Mouse (Mus musculus): ENCODE measurements around the gene Eef2. TPM values are rescaled to one million over a fixed set of nuclear protein-coding genes. Genes with fewer than 3 reads are reported as not detected.
"Not testable (repeated sequence)": the region's sequence is repeated elsewhere in the genome, so short reads cannot be mapped to it uniquely, and the experiment has no call there.

Gene Eef2
- polyA plus RNA-seq, 1 experiment from 2014 or later, result 493 TPM

DNA sequence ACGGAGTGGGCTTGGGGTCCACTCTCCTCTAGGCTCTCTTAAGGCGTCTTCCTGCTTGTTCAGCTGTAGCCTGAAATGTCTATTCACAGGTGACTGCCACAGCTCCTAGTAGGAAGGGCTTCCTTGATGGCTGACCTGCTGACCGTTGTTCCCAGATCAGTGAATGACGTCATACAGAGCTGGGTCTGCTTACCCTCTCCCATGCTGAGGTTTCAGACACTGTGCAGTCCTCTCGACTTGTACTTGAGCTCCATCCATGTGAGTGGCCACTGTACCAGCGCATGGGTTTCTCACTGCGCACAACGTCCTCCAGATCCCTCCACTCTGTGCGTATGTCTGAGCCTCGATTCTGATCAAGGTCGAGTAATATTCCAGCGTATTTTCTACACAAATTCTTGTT is 23.8 kb upstream of the Eef2 start:
- Histone ChIP-seq H3K9ac (replicated peaks) (no peak overlapping the region), H3K4me2 (no peak overlapping the region), H3K27ac (replicated peaks) (no peak overlapping the region), H3K4me3 (replicated peaks) (no peak overlapping the region), H3K9me3 (replicated peaks) (no peaks in the 10 kb centered on the region), H3K27me3 (replicated peaks) (no peaks in the 10 kb centered on the region), H3K36me3 (peaks cover 79% of the 10 kb centered on the region), H3K4me1 (no peaks in the 10 kb centered on the region)
- no peak for ATAC-seq (ENCODE audit: low FRiP score)
- 80% methylated on average over 12 of the region's 12 CpGs for WGBS

DNA sequence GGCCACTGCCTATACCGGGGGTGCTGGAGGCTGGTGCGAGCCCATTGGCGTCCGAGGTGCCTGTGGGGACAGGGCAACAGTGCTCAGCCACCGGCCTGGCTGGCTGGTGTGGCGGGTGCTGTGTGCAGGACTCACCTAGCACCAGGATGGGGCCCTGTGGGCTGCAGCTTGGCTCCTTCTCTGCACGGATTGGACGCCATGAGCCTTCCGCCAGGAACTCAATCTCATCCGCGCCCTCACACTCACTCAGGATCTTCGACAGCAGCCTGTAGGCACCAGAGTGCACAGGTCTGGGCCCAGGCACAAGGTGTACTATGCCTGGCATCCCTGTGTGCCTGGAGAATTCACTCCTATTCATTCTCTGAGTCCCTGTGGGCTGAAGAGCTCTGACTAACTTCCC is 22.1 kb upstream of the Eef2 start:
- no peak for ATAC-seq (ENCODE audit: low FRiP score)
- no peaks in the 10 kb centered on the region for H3K27me3 ChIP-seq (replicated peaks)
- no peak overlapping the region for H3K27ac ChIP-seq (replicated peaks)
- H3K4me3 ChIP-seq (replicated peaks), result no peak overlapping the region
- no peaks in the 10 kb centered on the region for H3K9me3 ChIP-seq (replicated peaks)
- no peak overlapping the region for H3K9ac ChIP-seq (replicated peaks)
- H3K36me3 ChIP-seq, result peaks cover 76% of the 10 kb centered on the region
- H3K4me1 ChIP-seq, result 0 out of 2 replicates have a peak, but pooled peaks cover 3% of the 10 kb centered on the region
- H3K4me2 ChIP-seq, result no peak overlapping the region
- WGBS, result 94% methylated on average over 12 of the region's 12 CpGs

- 0 out of 2 replicates have a peak, but pooled peaks cover 3% of the 10 kb centered on the region for H3K4me1 ChIP-seq
- WGBS, result 83% methylated on average over 6 of the region's 6 CpGs
- H3K9ac ChIP-seq (replicated peaks), result no peak overlapping the region
- no peak overlapping the region for H3K27ac ChIP-seq (replicated peaks)
- H3K27me3 ChIP-seq (replicated peaks), result no peaks in the 10 kb centered on the region
- peaks cover 73% of the 10 kb centered on the region for H3K36me3 ChIP-seq
- H3K4me2 ChIP-seq, result no peak overlapping the region
- H3K9me3 ChIP-seq (replicated peaks), result no peaks in the 10 kb centered on the region
- ATAC-seq (ENCODE audit: low FRiP score), result no peak
- no peak overlapping the region for H3K4me3 ChIP-seq (replicated peaks)
These were observed 21.7 kb upstream of the Eef2 start for GRCm38 (mm10) chr10:81154736-81155135.

DNA sequence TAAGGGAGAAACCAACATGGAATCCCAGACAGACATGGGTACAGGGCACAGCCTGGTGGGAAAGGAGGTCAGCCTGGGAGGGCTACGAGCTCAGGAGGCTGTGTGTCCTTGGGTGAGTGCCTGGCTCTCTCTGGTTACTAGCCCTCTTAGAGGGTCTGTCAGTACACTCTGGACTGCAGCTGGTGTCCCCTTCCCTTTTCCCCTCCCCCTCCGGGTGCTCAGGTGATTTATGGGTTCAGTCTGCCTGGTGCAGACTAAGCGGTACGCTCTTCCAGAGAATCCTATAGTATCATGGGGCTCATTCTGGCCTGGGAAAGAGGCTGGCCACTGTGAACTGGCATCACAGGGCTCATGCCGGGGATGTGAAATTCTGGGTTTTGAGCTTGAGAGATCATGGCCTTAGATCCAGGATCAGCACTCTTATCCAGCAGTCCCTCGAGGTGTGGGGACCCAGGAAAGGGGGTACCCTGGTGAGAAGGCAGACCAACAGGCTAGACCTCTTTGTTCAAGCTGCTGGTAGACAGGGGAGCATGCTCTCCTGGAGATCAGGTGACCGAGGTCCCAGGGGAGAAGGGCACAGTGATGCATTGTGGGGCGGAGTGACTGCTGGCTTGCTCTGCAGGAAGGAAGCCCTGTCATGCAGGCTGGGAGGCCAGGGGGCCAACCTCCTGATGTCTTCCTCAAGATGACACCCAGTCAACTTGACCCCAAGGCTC is 14.7 kb upstream of the Eef2 start:
- H3K9ac ChIP-seq (replicated peaks), result no peak overlapping the region
- H3K4me3 ChIP-seq (replicated peaks), result no peak overlapping the region
- no peaks in the 10 kb centered on the region for H3K27me3 ChIP-seq (replicated peaks)
- H3K9me3 ChIP-seq (replicated peaks), result no peaks in the 10 kb centered on the region
- no peak for ATAC-seq (ENCODE audit: low FRiP score)
- H3K4me2 ChIP-seq, result peak overlapping the region; percentile 11; the same call in 1 of the 2 replicates
- no peak overlapping the region for H3K27ac ChIP-seq (replicated peaks)
- H3K4me1 ChIP-seq, result peaks cover 47% of the 10 kb centered on the region
- peaks cover 56% of the 10 kb centered on the region for H3K36me3 ChIP-seq
- WGBS, result 39% methylated on average over 8 of the region's 8 CpGs

DNA sequence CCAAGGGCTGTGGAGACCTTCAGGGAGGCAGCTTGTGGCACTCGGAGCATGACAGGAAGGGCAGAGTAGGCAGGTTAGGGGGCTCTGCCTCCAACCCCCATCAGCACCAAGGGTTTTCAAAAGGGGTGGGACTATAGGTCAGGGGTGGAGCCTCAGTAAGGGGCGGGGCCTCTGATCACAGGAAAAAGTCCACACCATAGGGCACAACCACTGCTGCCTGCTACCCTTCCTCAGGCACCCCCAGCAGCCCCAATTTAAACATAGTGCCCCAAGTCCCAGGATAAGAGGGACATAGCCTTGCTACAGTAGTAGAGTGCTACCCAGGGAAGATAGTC is 14.1 kb upstream of the Eef2 start:
- Histone ChIP-seq H3K27ac (replicated peaks) (no peak overlapping the region), H3K9me3 (replicated peaks) (no peaks in the 10 kb centered on the region), H3K4me3 (replicated peaks) (no peak overlapping the region), H3K36me3 (peaks cover 51% of the 10 kb centered on the region), H3K27me3 (replicated peaks) (no peaks in the 10 kb centered on the region), H3K9ac (replicated peaks) (no peak overlapping the region), H3K4me2 (peak overlapping the region; percentile 11; the same call in 1 of the 2 replicates), H3K4me1 (peaks cover 52% of the 10 kb centered on the region)
- WGBS, result 83% methylated on average over 2 of the region's 2 CpGs
- ATAC-seq (ENCODE audit: low FRiP score), result no peak

- Histone ChIP-seq H3K36me3 (peaks cover 33% of the 10 kb centered on the region), H3K4me2 (no peak overlapping the region), H3K27me3 (replicated peaks) (no peaks in the 10 kb centered on the region), H3K27ac (replicated peaks) (no peak overlapping the region), H3K4me1 (peaks cover 60% of the 10 kb centered on the region), H3K9ac (replicated peaks) (no peak overlapping the region), H3K9me3 (replicated peaks) (no peaks in the 10 kb centered on the region), H3K4me3 (replicated peaks) (no peak overlapping the region)
- 89% methylated on average over 8 of the region's 8 CpGs for WGBS
- no peak for ATAC-seq (ENCODE audit: low FRiP score)
These were observed 11.3 kb upstream of the Eef2 start for GRCm38 (mm10) chr10:81165118-81165517.

DNA sequence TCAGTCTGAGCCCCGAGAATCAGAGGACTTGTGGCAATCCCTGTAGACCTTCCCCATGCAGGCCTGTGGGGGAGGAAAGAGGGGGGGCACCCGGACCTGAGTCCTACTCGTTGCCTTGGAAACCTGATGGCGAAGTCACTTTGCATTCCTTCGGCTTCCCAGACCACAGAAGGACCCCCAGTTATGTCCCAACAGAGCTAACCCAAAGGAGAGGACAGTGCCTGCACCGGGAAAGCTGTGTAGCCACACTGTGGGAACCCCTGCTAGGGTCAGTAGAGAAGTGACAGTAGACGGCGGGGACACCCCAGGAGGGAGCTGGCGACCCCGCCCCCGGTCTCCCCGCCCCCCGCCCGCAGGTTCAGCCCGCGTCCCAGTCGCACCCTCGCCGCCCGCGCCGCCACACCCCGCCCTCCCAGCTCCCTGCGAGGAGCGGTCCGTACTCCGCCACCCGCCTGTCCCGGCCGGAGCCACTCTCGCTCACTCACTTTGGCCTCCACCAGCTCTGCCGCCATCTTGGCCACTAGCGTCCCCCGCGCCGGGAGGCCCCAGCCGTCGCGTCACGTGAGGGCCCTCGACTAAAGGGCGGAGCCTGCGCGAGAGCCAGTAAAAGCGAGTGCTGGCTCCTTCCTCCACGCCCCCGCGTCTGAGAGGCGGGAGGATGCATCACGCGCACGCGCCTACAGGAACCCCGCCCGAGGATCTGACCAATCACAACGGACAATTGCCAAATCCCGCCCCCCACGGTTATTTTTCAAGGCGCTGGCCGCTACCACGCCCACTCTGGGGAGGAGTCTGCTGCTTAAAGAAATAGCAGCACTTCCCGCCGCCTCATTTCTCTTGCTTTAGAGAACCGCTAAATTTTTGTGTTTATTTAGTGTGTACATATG is 9.0 kb upstream of the Eef2 start, which contains the start of gene Pias4:
Gene Pias4 (minus strand): TSS at position 724 of the 887 bp plus-strand sequence.
- peak; percentile 90 for ATAC-seq (ENCODE audit: low FRiP score)
- WGBS, result under 1% methylated on average over 48 of the region's 64 CpGs
- peak within 1 kb of the TSS; percentile 83 for H3K4me3 ChIP-seq (replicated peaks)

GRCm38 (mm10) chr10:81168087-81168431 is 8.4 kb upstream of the Eef2 start:
- peak; percentile 64 for ATAC-seq (ENCODE audit: low FRiP score)
- WGBS, result 7% methylated on average over 5 of the region's 5 CpGs

More for the DNA sequence above, 9.0 kb upstream of the Eef2 start, which contains the start of gene Pias4:
- Histone ChIP-seq H3K27me3 (replicated peaks) (no peaks in the 10 kb centered on the region), H3K9me3 (replicated peaks) (no peaks in the 10 kb centered on the region), H3K9ac (replicated peaks) (peak within 1 kb of the TSS; percentile 75), H3K4me2 (peak within 1 kb of the TSS; percentile 86), H3K4me1 (peaks cover 43% of the 10 kb centered on the region), H3K27ac (replicated peaks) (peak within 1 kb of the TSS; percentile 88), H3K36me3 (peaks cover 12% of the 10 kb centered on the region)

DNA sequence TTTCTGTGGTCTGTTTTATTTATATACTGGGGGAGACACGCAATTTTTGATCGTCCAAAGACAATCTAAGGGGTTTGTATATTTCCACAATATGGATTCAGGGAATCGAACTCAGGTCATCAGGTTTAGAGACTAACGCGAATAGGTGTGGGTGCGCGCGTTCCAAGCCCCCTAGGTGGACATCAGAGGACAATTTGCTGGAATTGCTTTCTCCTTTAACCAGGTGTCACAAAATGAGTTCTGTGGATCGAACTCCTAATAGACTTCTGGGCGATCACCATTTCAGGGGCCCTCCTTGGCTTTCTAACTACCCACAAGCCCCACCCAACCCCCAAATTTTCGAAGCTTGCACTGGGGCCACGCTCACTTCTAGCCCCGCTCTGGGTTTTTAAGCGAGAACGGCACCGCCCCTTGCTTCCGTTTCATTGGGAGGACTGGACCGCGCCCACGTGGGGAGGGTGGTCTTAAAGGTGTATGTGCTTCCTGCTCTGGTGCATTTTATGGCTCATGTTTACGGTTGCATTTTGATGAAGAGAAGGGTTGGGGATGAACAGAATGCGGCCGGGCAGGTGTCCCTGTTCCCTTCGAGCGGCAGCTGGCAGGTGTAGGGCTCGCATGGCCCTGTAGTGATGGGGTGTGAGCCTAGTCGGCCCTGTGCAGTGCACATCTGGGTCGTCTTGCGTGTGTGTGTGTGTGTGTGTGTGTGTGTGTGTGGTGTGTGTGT is 7.7 kb upstream of the Eef2 start:
- WGBS, result 2% methylated on average over 29 of the region's 29 CpGs
- peak overlapping the region; percentile 56 for H3K9ac ChIP-seq (replicated peaks)
- peak overlapping the region; percentile 83 for H3K4me3 ChIP-seq (replicated peaks)
- peak overlapping the region; percentile 86 for H3K4me2 ChIP-seq
- no peaks in the 10 kb centered on the region for H3K27me3 ChIP-seq (replicated peaks)
- ATAC-seq (ENCODE audit: low FRiP score), result peak; percentile 60
- H3K36me3 ChIP-seq, result peaks cover 6% of the 10 kb centered on the region
- peaks cover 53% of the 10 kb centered on the region for H3K4me1 ChIP-seq
- no peaks in the 10 kb centered on the region for H3K9me3 ChIP-seq (replicated peaks)
- peak overlapping the region; percentile 88 for H3K27ac ChIP-seq (replicated peaks)

More at GRCm38 (mm10) chr10:81168087-81168431, 8.4 kb upstream of the Eef2 start:
- Histone ChIP-seq H3K27me3 (replicated peaks) (no peaks in the 10 kb centered on the region), H3K4me2 (peak overlapping the region; percentile 86), H3K27ac (replicated peaks) (peak overlapping the region; percentile 88), H3K36me3 (peaks cover 11% of the 10 kb centered on the region), H3K4me3 (replicated peaks) (peak overlapping the region; percentile 83), H3K9me3 (replicated peaks) (no peaks in the 10 kb centered on the region), H3K9ac (replicated peaks) (peak overlapping the region; percentile 56; the same call in 1 of the 2 replicates), H3K4me1 (peaks cover 48% of the 10 kb centered on the region)

GRCm38 (mm10) chr10:81169411-81169900 is 7.0 kb upstream of the Eef2 start:
- peak overlapping the region; percentile 34; the same call in 1 of the 2 replicates for H3K27ac ChIP-seq (replicated peaks)
- not testable (repeated sequence) for H3K27me3 ChIP-seq (replicated peaks); H3K36me3 ChIP-seq; H3K9me3 ChIP-seq (replicated peaks); H3K9ac ChIP-seq (replicated peaks); H3K4me3 ChIP-seq (replicated peaks)
- peak; percentile 27; the same call in 1 of the 2 replicates for ATAC-seq (ENCODE audit: low FRiP score)
- peaks cover 55% of the 10 kb centered on the region for H3K4me1 ChIP-seq
- 38% methylated on average over 7 of the region's 14 CpGs for WGBS
- peak overlapping the region; percentile 86 for H3K4me2 ChIP-seq

DNA sequence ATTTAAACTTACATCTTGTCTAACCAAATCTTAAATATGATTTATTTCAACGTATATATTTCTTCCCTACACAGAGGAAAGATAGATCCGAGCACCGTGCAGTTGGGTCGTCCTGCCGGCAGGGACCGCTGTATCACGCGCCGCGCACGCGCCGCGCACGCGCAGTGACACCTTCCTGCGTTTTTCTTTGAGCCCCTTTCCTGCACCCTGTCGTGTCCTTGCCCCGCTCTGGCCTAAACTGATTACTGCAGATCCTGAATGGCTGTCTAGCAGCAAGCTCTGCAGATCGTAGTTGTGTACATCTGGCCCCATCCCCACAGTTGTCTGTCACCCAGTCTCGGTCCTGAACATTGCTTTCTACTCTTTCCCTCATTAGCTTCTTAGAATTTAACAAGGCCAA is 3.3 kb upstream of the Eef2 start:
- Histone ChIP-seq H3K9ac (replicated peaks) (peak overlapping the region; percentile 60), H3K4me2 (peak overlapping the region; percentile 84), H3K36me3 (peaks cover 6% of the 10 kb centered on the region), H3K27ac (replicated peaks) (peak overlapping the region; percentile 95), H3K27me3 (replicated peaks) (no peaks in the 10 kb centered on the region), H3K9me3 (replicated peaks) (no peaks in the 10 kb centered on the region), H3K4me3 (replicated peaks) (peak overlapping the region; percentile 16; the same call in 1 of the 2 replicates), H3K4me1 (peaks cover 58% of the 10 kb centered on the region)
- WGBS, result 5% methylated on average over 21 of the region's 21 CpGs
- peak; percentile 7; the same call in 1 of the 2 replicates for ATAC-seq (ENCODE audit: low FRiP score)
